Mouse (Mus musculus): ENCODE data around the gene Ramp3.

DNA sequence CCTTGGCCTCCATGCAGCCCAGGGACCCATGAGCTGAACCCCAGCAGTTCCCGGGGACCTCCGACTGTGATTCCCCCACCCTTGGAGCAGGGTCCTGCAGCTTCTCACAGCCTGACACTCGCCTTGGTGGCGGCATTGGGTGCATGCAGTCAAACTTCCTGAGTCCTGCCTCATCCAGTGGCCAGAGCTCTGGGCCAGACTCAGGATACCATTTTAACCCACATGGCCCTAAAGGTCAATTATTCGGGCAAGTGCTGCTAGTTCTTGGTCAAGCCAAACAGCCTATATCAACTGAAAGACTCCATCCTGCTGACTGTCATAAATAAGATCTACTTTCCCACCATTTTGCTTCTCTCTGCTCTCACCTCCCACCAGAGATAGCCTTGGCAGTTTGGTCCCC lies 62.4 kb downstream of the Ramp3 start:
- TF ChIP-seq CTCF (IDR thresholded peaks at IDR 0.05; ENCODE audit: low read depth) = no peak
- no peak for TF ChIP-seq EP300 (optimal IDR thresholded peaks at IDR 0.05)
